Mouse (Mus musculus) R1 (cell line): ENCODE measurements around the gene Psmb4.
"Not testable (repeated sequence)": the region's sequence is repeated elsewhere in the genome, so short reads cannot be mapped to it uniquely, and the experiment has no call there.

ENCODE experiments used
- DNase-seq: peaks from one replicate; pipeline ENCODE4 v3.0.0-alpha.2; 2018; ENCODE audit warnings: low read depth, low spot score

The Psmb4 gene

DNA sequence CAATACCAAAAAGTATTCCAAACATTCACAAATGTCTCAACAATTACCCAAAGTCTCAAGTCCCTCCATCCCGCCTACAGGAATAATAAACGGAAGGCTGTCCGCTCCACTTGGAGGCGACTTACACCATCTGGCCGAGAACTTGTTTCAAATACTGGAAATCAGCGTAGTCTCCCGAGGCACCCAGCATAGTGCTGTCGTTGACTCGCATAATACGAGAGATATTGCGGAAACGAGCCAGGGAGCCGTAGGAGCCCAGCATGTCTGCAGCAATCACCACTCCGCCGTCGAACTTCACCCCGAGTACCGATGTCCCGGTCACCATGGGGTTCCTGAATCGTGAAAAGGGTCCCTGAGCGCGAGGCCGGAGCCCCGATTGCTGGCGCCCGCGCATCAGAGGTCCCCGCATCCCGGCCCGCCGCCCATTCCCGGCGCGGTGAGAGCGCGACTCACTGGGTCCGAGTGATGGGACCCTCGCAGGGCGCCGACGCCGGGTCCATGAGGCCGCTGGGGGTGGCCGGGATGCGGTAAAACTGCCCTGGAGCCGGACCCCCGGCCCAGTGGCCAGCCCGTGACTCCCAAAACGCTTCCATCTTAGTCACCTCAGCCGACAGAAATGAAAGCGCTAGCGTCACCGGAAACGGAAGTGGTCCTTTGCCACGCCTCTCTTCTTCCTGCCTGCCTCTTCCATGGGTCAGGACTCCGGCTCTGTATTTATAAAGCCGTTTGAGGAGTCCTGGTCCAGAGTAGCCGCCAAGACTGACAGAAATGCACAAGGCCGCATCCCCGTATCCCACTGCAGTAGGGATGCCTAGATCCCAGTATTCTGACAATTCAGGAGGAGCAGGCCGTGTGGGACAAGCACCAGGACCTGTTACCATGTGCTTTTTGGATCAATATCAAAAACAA is at the start of gene Psmb4:
Gene Psmb4 (minus strand): TSS at position 646 of the 909 bp plus-strand sequence.
- DNase-seq: peak; percentile 95

DNA sequence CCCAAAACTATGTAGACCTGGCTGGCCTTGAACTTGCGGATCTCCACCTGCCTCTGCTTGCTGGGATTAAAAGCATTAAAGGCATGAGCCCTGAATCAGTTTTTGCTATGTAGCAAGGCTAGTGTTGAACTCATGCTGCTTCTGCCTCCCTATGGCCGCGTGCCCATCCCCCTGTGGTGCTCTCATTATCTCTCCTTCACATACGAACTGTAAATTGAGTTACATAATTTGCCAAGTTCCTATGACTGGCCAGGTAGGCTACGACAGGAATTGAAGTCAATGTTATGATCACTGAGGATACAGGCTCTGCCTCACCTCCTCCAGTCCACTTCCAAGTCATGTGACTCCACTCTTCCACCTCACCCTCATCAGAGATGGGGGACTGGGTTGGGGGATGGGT is 49.4 kb upstream of the Psmb4 start:
- DNase-seq: not testable (repeated sequence)

DNA sequence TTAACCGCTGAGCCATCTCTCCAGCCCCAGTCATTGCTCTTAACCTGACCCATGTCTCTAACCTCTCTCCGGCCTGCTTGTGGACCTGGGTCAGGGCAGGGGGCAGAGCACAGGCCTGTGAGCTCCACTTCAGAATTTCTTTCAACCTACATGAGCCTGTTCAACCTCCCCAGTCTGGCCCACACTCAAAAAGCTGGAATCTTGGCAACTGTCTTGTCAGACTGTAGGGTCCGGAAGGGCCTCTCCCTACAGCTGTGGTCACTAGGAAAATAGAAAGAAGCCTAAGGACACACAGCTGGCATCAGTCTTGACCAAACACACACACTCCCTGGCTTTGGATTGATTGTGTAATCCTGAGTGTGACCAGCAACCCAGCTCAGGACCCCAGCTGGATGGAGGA is 48.6 kb upstream of the Psmb4 start:
- DNase-seq: not testable (repeated sequence)

DNA sequence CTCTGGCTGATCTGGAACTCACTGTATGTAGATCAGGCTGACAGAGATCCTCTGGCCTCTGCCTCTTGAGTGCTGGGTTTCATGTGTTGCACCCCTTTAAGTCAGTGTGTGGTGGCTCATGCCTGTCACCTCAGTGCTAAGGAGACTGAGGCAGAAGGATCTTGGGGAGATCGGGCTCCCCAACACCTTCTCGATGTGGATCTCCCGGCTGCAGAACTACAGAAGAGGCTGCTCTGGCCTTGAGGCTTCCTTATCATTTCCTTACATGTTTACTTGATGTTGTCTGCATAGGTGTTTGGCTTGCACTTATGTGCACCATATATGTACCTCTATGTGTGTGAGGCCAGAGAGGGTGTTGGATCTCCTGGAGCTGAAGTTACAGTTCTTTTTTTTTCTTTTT is 47.8 kb upstream of the Psmb4 start:
- not testable (repeated sequence) for DNase-seq

DNA sequence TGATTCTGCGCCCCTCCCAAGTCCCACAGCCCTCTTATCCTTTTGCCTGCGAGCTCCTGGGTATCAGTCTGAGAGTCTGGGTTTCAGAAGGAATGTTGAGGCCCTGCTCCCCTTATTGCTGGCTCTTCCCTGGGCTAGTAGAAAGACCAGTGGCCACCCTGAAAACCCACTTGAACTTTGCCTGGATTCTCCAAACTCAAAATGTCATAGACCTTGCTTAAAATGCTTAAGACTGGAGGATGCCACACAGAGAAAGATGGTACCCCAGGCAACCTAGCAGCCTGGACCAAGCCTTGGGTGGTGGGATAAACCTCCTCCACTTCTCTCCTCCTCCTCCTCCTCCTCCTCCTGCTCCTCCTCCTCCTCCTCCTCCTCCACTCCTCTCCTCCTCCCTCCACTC is 46.8 kb upstream of the Psmb4 start:
- DNase-seq: not testable (repeated sequence)

DNA sequence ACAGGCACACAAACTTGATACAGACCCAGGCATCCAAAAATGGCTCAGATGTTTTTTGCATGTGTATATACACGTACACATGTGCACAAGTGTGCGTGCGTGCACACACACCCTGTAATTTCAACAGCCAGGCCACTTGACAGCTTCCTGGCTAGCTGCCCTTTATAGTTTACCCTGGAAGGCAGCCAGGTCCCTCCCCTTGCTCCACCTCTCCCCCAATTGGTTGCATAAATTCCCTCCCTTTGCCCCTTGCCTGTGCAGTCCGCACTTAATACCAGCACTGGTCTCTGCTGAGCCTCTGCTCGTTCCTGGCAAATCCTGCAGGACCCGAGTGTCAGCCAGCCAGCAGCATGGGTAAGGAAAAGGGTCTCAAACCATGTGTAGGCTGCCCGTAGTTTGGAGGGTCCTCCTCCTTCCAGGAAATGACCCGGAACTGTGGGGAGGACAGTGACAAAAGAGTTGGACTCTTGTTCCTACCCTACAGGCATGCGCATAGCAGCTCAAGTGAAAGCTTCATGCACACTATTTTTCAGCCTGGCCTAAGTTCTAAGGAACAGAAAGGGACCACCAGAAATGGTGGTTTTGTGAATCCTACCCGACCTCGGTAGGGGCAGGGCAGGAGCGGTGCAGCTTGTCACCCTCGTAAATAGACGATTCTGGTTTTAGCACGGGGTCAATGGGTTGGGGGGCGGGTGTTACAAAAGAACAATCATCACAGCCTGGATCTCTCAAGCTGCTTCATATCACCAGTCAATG is 46.2 kb upstream of the Psmb4 start, which contains the start of gene Selenbp1:
Gene Selenbp1 (plus strand): TSS at position 248 of the 756 bp plus-strand sequence.
- peak; percentile 50 for DNase-seq

DNA sequence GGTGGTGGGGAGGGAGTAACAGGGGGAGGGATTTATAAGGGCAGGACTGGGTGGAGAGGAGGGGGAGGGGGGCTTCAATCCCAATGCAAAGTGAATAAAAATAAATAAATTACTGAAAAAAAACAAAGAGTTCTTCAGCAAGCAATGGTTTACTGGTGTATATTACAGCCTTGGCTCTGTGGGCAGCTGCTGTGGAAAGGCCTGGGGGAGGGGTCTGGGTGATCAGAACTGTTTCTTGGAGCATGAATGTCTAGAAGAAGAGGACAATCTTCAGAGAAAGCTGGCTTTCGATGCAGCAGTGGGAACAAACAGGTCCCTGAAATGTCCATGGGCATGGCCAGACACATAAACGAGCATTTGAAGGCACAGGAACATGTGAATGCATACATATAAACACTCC is 45.5 kb upstream of the Psmb4 start:
- DNase-seq: not testable (repeated sequence)

DNA sequence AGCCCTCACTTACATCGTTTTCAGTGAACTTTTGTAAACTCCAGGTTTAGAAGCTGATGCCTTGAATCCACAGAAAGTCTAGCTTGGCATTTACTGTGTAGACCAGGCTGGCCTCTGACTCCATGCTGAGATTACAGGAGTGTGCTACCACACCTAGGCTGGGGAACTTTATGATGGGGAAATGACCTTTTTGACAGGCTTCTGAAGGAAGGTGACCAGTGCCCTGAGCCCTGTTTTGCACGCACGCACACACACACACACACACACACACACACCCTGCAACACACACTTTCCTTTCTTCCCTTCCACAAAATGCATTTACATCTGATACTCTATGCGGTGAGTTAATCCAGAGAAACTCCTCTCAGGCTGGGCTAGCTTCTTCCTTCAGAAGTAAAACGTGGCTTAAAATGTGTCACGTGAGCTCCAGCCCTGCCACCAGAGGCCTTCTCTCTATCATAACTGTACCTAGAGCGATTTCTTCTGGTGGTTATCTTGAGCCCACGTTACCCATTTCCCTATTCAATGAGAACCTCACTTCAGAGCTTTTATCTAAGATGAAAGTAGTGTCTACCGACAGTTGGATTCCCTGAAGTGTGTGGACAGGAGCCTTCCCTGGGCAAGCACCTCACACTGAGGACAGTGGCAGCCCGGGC is 44.8 kb upstream of the Psmb4 start:
- not testable (repeated sequence) for DNase-seq

DNA sequence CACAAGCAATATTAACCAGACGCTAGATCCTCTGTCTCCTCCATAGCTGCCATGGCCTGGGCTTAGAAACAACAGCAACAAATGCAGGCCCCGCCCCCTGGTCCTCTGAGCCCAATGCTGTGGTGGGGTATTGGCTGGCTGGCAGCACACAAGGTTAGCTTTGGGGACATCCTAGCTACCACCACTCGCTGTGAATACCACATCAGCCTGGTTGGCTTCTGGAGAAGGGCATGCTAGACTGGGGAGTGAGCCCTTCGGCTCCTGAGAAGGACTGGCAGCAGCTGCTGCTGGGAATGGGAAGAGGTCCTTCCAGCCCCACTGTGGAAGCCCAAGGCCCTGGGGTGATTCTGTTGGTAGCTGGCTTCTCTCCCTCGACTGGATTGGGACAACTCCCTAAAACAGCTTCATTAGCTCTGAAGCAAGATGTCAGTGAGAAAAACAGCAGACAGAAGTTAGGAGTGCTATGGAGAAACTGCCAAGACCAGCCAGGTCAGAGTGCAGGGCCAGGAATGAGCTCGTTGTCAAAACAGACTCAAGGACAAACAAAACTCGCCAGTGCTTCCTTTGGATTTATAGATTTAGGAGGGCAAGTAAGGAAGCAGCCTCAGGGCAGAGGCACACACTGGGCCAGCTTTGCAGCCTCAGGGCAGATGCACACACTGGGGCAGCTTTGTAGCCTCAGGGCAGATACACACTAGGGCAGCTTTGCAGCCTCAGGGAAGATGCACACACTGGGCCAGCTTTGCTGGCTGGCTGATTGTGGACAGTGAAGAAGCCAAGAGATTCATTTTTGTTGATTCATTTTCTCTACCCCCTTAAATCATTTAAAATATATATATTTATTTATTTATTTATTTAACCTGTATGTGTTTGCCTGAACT is 43.9 kb upstream of the Psmb4 start:
- DNase-seq: not testable (repeated sequence)

DNA sequence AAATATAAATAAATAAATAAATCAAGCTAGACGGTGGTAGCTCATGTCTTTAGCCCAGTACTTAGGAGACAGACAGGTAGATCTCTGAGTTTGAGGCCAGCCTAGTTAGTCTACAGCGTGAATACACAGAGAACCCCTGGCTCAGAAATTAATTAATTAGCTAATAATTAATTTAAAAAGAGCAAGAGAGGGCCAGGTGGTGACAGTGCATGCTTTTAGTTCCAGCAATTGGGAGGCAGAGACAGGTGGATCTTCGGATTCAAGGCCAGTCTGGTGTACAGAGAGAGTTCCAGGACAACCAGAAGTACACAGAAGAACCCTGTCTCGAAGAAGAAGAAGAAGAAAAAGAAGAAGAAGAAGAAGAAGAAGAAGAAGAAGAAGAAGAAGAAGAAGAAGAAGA is 42.2 kb upstream of the Psmb4 start:
- not testable (repeated sequence) for DNase-seq

DNA sequence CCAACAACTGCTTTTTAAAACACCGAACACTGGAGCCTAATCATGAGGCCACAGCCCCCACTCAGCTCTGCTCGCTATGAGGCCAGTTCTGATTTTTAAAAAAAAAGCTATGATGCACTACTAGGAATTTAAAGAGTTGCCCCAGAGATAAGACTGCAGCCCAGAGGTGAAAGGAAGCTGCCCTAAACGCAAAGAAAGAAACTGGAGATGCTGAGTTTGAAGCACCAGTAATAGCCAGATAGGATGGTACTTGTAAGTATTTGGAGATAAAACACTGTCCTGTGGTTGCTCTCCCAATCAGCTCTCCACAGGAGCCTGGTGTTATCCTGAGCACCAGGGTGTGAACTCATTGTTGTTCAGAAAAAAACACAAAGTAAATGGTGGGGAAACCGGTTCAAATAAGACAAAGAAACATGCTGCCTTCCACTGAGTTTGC is 39.6 kb upstream of the Psmb4 start:
- DNase-seq: not testable (repeated sequence)

DNA sequence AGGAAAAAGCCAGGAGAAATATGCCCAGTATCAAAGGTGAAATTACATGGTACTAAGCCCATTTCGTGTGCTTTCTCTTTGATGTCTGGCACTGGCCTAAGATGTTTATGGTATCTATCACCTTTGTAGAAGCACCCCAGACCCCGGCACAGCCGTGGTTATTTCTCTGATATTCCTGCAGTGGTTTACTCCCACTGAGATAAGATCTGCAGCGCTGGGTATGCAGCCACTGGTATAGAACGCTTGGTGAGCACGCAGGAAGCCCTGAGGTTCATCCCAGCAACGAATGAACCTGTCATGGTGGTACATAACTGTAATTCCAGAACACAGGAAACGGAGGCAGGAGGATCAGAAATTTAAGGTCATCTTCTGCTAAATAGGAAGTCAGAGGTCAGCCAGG is 37.9 kb upstream of the Psmb4 start:
- DNase-seq: no peak

DNA sequence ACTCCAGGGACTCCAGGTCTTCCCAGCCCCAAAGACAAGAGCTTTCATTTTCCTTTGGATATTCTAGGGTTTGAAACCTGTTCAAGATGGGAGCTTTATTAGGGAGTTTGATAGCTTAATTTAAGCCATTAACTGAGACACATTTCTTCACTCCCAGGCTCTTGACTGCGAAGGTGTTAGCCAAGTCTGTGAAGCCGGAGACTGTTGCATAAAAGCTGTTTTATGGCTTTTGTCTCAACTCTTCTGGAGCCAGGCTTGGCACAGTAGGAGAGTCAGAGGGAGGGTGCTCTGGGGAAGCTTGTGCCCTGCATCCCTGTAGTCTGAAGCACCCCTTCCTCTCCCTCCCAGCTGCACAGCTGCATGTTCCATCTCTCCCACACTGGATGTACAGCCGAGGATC is 35.6 kb upstream of the Psmb4 start:
- no peak for DNase-seq

DNA sequence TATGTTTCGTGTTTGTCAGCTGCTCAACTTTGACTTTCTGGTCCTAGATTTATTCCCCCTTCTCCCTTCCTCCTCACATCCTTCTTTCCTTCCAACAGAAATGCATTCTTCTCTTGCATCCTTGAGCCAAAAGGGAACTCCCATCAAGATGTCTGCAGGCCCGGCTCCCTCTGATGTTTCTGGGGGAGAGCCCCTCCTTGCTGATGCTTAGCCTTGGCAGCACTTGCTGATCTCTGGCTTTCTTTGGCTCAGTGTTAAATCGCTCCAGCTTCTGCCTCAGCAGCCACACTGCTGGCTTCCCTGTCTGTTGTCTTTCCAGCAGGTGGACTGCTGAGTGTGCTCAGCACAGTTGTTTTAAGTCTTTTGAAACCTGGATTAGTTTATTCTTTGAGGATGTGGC is 34.3 kb upstream of the Psmb4 start:
- no peak for DNase-seq

DNA sequence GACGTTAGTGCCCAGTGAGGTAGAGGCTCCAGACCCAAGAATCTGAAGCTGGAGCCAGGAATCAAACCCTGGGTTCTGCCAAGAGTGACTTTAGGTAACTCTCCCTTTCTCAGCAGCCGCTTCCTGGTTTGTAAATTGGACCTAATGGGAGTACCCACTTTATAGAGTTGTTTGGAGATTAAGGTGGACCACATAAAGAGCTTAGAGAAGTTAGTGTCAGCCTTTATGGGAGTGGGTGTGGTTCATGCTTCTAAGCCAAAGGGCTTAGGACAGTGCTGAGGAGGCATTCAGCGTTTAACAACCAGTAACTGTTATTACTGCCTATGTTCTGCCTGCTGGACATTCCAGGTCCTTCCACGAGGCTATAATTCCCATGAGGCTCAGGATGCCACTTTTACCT is 32.1 kb upstream of the Psmb4 start:
- DNase-seq: no peak

DNA sequence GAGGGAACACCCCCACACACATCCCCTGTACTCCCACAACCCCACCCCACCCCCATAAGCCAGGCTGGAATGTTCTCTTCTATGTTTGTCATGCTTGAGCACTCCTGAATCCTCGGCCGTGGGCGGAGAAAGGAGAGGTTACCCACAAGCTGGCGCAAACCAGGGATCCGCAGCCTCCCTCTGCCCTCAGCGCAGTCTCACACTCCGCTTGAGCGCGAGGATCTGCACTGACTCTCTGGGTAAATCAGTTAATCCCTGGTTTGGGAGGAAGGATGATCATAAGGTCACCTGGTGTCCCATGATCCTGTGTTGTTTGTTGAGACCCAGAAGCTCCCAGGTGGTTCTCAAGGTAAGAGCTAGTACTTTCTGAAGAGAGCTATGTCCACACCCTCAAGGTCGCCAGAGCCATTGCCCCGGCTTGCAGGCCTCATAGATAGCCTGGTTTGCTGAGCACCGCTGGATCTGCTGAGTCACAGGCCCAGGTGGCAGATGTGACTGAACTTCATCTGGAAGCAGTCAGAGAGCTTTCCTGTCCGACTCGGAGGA is 31.1 kb upstream of the Psmb4 start:
- DNase-seq: peak; percentile 75

DNA sequence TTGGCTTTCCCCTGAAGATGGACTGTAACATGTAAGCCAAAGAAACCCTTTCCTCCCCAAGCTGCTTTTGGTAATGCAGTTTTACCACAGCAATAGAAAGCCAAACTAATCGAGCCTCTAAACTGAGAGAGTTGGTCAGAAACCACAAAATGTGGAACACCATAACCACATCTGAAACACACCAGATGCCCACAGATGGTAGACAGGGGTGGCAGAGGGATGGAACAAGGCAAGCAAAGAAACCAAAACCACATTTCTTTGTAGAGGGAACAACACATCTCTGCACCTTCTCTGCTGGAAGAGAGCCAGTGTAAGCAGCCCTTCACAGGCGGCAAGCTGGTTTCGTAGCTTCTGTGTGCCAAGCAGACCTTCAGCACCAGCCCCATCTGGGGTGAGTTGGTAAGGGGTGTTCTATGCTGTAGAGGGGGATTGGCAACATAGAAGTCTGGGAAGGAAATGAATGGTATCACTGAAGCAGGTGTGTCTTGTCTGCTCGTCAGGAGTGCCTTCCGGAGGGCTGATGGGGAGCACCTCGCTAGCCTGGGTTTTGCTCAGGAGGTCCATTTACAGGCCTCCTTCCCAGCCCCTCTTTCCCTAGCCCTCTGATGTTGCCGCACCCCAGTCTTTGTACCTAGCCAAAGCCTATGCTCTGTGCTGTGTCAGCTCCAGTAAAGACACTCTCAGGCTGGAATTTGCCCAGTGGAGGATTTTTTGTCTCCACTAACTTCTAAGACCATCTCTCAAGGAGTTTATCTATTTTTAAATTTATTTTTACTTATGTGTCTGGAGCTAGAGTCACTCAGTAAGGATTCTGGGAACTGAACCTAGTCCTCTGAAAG is 29.4 kb upstream of the Psmb4 start:
- no peak for DNase-seq

DNA sequence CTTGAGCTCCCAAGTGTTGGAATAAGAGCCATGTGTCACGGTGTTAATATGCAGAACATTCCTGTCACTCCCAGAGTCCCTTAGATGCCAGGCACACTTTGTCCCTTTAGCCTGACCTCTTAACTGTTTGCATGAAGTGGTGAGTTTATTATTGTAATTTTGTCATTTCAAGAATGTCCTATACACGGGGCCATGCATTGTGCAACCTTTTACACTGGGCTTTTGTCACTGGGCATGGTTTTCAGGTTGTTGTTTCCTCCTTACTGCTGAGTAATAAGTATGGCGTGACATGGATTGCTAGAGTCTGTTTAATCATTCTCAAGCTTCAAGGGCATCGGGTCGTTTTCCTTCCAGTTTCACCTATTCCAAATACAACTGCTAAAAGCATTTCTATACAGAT is 27.0 kb upstream of the Psmb4 start:
- DNase-seq: no peak

DNA sequence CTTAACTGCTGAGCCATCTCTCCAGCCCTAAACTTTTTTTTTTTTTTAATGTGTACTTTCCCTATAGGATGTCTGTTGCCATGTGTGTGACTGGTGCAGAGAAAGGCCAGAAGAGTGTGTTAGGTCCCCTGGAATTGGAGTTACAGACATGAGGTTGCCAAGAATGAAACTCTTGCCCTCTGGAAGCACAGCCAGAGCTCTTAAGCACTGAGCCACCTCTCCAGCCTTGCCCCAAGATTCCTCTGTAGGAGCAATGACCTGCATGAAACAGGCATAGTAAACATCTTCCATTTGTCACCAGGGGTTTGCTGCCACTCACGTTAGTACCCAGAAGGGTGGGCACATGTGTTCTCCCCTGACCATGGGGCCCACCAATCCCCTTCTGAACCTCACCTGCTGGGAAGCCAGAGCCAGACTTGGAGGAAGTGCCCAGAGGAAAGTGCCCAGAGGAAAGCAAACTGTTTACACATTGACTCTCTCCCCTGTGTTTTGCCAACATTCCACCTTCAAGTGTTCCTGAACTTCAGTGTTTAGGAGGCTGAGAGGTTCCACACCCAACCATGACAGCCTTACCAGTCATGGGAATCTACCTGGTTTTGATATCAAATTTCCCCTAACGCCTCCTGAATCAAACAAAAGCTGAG is 24.4 kb upstream of the Psmb4 start:
- no peak for DNase-seq
